9 mouse cellular contexts compared by ENCODE assay signal in the genomic region with DNA sequence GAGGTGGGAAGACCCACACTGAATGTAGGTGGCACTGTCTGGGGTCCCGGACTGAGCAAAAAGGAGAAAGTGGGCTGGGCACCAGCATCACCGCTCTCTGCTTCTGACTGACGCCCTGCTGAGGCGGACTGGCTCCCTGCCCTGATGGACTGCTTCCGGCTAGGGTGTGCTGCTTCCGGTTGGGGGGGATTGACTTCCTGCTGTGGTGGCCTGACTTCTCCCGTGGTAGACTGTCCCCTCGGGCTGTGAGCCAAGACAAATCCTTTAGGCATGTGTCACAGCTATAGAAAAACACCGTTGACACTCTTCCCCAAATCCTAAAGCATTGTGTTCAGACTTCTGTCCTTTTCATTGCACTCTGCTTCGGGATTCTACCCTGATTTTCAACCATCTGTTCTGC. TPM values are rescaled to one million over a fixed set of nuclear protein-coding genes. Genes with fewer than 3 reads are reported as not detected.
A peak's percentile ranks its signal among the peaks of the same experiment; 100 is the strongest.
DNase-seq lines count a peak whose midpoint lies in the region; ATAC-seq lines count a peak whose summit lies in the region.
"Had no signal": no experiment of that assay in that cellular context is flagged by ENCODE, and none has a peak within 500 bp of the region (broad histone marks: within the 10 kb centered on the region; RNA-seq: fewer than 3 reads in every experiment).

No protein-coding gene starts in this region.

- WGBS in forebrain, embryonic 16.5 days: 56% methylated on average over 10 of the region's 10 CpGs
- WGBS in forebrain, embryonic 14.5 days: 66% methylated on average over 10 of the region's 10 CpGs
- WGBS in heart, embryonic 16.5 days: 50% methylated on average over 10 of the region's 10 CpGs
- 71% methylated on average over 10 of the region's 10 CpGs for WGBS in midbrain, embryonic 10.5 days
- 51% methylated on average over 10 of the region's 10 CpGs for WGBS in midbrain, embryonic 14.5 days

- ATAC-seq in forebrain, embryonic 16.5 days: peak; percentile 12; the same call in 1 of the 2 replicates
- no peak for ATAC-seq in forebrain, embryonic 14.5 days
- ATAC-seq in heart, embryonic 16.5 days (replicated peaks; ENCODE audit: extremely low read depth, insufficient read depth, low FRiP score): peak; percentile 69
- ATAC-seq in midbrain, embryonic 14.5 days (ENCODE audit: low FRiP score, low TSS enrichment): no peak

- H3K4me3 ChIP-seq in forebrain, embryonic 16.5 days (replicated peaks; ENCODE audit: low read length): no peak overlapping the region
- H3K4me3 ChIP-seq in forebrain, embryonic 14.5 days (ENCODE audit: low read depth, low read length): no peak overlapping the region
- no peak overlapping the region for H3K4me3 ChIP-seq in heart, embryonic 16.5 days (ENCODE audit: low read length)
- no peak overlapping the region for H3K4me3 ChIP-seq in midbrain, embryonic 10.5 days
- H3K4me3 ChIP-seq in midbrain, embryonic 14.5 days (replicated peaks; ENCODE audit: low read depth, low read length): no peak overlapping the region
- H3K4me3 ChIP-seq: embryonic facial prominence, embryonic 12.5 days had no signal

- no peaks in the 10 kb centered on the region for H3K36me3 ChIP-seq in forebrain, embryonic 16.5 days (ENCODE audit: control insufficient read depth, insufficient read depth)
- H3K36me3 ChIP-seq in forebrain, embryonic 14.5 days (ENCODE audit: control insufficient read depth, insufficient read depth, low read length): no peaks in the 10 kb centered on the region
- no peaks in the 10 kb centered on the region for H3K36me3 ChIP-seq in heart, embryonic 16.5 days (ENCODE audit: control insufficient read depth, insufficient read depth)
- no peaks in the 10 kb centered on the region for H3K36me3 ChIP-seq in midbrain, embryonic 10.5 days
- no peaks in the 10 kb centered on the region for H3K36me3 ChIP-seq in midbrain, embryonic 14.5 days (ENCODE audit: control insufficient read depth, insufficient read depth, low read length)
- H3K36me3 ChIP-seq: embryonic facial prominence, embryonic 12.5 days had no signal

- no peaks in the 10 kb centered on the region; the same call in 1 of the 2 replicates for H3K9me3 ChIP-seq in forebrain, embryonic 16.5 days (ENCODE audit: control insufficient read depth, low read length)
- no peaks in the 10 kb centered on the region for H3K9me3 ChIP-seq in forebrain, embryonic 14.5 days (replicated peaks; ENCODE audit: control insufficient read depth, low read length)
- H3K9me3 ChIP-seq in heart, embryonic 16.5 days (replicated peaks; ENCODE audit: control insufficient read depth, low read length): peaks cover 3% of the 10 kb centered on the region
- H3K9me3 ChIP-seq in midbrain, embryonic 10.5 days (replicated peaks): 0 out of 2 replicates have a peak, but pooled peaks cover 3% of the 10 kb centered on the region
- H3K9me3 ChIP-seq in midbrain, embryonic 14.5 days (ENCODE audit: control insufficient read depth, low read length): no peaks in the 10 kb centered on the region
- H3K9me3 ChIP-seq: embryonic facial prominence, embryonic 12.5 days had no signal

- H3K9ac ChIP-seq in forebrain, embryonic 16.5 days (replicated peaks; ENCODE audit: low read depth, low read length): no peak overlapping the region
- H3K9ac ChIP-seq in forebrain, embryonic 14.5 days (ENCODE audit: low read length): no peak overlapping the region
- H3K9ac ChIP-seq in heart, embryonic 16.5 days (ENCODE audit: low read length): no peak overlapping the region
- no peak overlapping the region for H3K9ac ChIP-seq in midbrain, embryonic 14.5 days (replicated peaks; ENCODE audit: low read length)
- H3K9ac ChIP-seq: embryonic facial prominence, embryonic 12.5 days had no signal

- H3K27ac ChIP-seq in forebrain, embryonic 16.5 days (ENCODE audit: low read length): no peak overlapping the region
- no peak overlapping the region for H3K27ac ChIP-seq in forebrain, embryonic 14.5 days (ENCODE audit: low read depth, low read length)
- H3K27ac ChIP-seq in heart, embryonic 16.5 days (ENCODE audit: low read length): no peak overlapping the region
- H3K27ac ChIP-seq in midbrain, embryonic 10.5 days (replicated peaks): no peak overlapping the region
- H3K27ac ChIP-seq in midbrain, embryonic 14.5 days (replicated peaks; ENCODE audit: low read depth, low read length): no peak overlapping the region
- H3K27ac ChIP-seq: embryonic facial prominence, embryonic 12.5 days had no signal

- H3K4me1 ChIP-seq in forebrain, embryonic 16.5 days (replicated peaks; ENCODE audit: control insufficient read depth, insufficient read depth, low read length): no peaks in the 10 kb centered on the region
- H3K4me1 ChIP-seq in forebrain, embryonic 14.5 days (ENCODE audit: control insufficient read depth, insufficient read depth, low read length): peaks cover 4% of the 10 kb centered on the region; the same call in 1 of the 2 replicates
- H3K4me1 ChIP-seq in heart, embryonic 16.5 days (ENCODE audit: control insufficient read depth, insufficient read depth, low read length): no peaks in the 10 kb centered on the region; the same call in none of the 2 replicates
- peaks cover 8% of the 10 kb centered on the region; the same call in 1 of the 2 replicates for H3K4me1 ChIP-seq in midbrain, embryonic 10.5 days
- H3K4me1 ChIP-seq in midbrain, embryonic 14.5 days (ENCODE audit: control insufficient read depth, insufficient read depth, low read length): no peaks in the 10 kb centered on the region

- no peaks in the 10 kb centered on the region for H3K27me3 ChIP-seq in forebrain, embryonic 16.5 days (replicated peaks; ENCODE audit: control insufficient read depth, insufficient read depth, low read length)
- H3K27me3 ChIP-seq in forebrain, embryonic 14.5 days (replicated peaks; ENCODE audit: control insufficient read depth, insufficient read depth, low read length): no peaks in the 10 kb centered on the region
- no peaks in the 10 kb centered on the region for H3K27me3 ChIP-seq in heart, embryonic 16.5 days (ENCODE audit: control insufficient read depth, insufficient read depth, low read length)
- 0 out of 2 replicates have a peak, but pooled peaks cover 4% of the 10 kb centered on the region for H3K27me3 ChIP-seq in midbrain, embryonic 10.5 days (ENCODE audit: low read depth, poor library complexity, severe bottlenecking)
- H3K27me3 ChIP-seq in midbrain, embryonic 14.5 days (ENCODE audit: control insufficient read depth, insufficient read depth, low read length): no peaks in the 10 kb centered on the region
- H3K27me3 ChIP-seq: embryonic facial prominence, embryonic 12.5 days had no signal

- no peak for DNase-seq in forebrain, embryonic 14.5 days (ENCODE audit: low spot score)
- peak; percentile 20 to 30 for DNase-seq in B cell, adult 2 months
- peak; percentile 57 to 75 for DNase-seq in kidney, postnatal 4 days
- DNase-seq in midbrain, embryonic 10.5 days (ENCODE audit: low spot score): no peak
- DNase-seq in frontal cortex, postnatal 14 days (ENCODE audit: low spot score in 2 of 2): no peak
- DNase-seq in midbrain, embryonic 14.5 days: no peak

- H3K4me2 ChIP-seq in forebrain, embryonic 16.5 days (ENCODE audit: low read length): no peak overlapping the region
- no peak overlapping the region for H3K4me2 ChIP-seq in forebrain, embryonic 14.5 days (ENCODE audit: low read length)
- H3K4me2 ChIP-seq in heart, embryonic 16.5 days (ENCODE audit: low read depth, low read length): no peak overlapping the region
- H3K4me2 ChIP-seq in midbrain, embryonic 14.5 days (ENCODE audit: low read length): no peak overlapping the region
- H3K4me2 ChIP-seq: embryonic facial prominence, embryonic 12.5 days had no signal

RNA-seq across cellular contexts. Expression of gene Spry1, which starts 26.0 kb away (rescaled TPM):
- 6.4 and 6.6 TPM in 2 replicates for polyA plus RNA-seq in forebrain, embryonic 16.5 days (2015; fragmentation: Nextera tagmentation; extraction: Ambion mirVana)
- polyA plus RNA-seq in forebrain, embryonic 14.5 days (2014; fragmentation: Nextera tagmentation; extraction: Ambion mirVana): 6.0 and 7.3 TPM in 2 replicates
- polyA plus RNA-seq in heart, embryonic 16.5 days (2015; fragmentation: Nextera tagmentation; extraction: Ambion mirVana): 6.9 and 8.2 TPM in 2 replicates
- polyA plus RNA-seq in midbrain, embryonic 10.5 days (2016; fragmentation: Nextera tagmentation; extraction: Ambion mirVana): 18.2 and 19.6 TPM in 2 replicates
- 7.1 and 7.2 TPM in 2 replicates for polyA plus RNA-seq in midbrain, embryonic 14.5 days (2014; fragmentation: Nextera tagmentation; extraction: Ambion mirVana)

Comparison
In these comparisons a context has a peak if more than half of its experiments do, and no peak if none do; other contexts are left out.
1. ATAC-seq: peak in forebrain, embryonic 16.5 days (single experiment) and heart, embryonic 16.5 days (single experiment); none in forebrain, embryonic 14.5 days (single experiment) and midbrain, embryonic 14.5 days (single experiment).
2. DNase-seq: peak in B cell, adult 2 months (2 of 2) and kidney, postnatal 4 days (2 of 2); none in forebrain, embryonic 14.5 days (single experiment), midbrain, embryonic 10.5 days (single experiment), frontal cortex, postnatal 14 days (0 of 2) and midbrain, embryonic 14.5 days (single experiment).